Mouse (Mus musculus) CH12.LX (cell line): ENCODE measurements around the gene Iqch. TPM values are rescaled to one million over a fixed set of nuclear protein-coding genes. Genes with fewer than 3 reads are reported as not detected.

Experiments
- DNase-seq: peaks from one replicate; pipeline ENCODE4 v3.0.0-alpha.2; 2013; ENCODE audit errors: extremely low read depth
- H3K27ac ChIP-seq: 2 replicates; pipeline ENCODE4 v1.5.1; 2012; ENCODE audit warnings: low read depth, mild to moderate bottlenecking, control low read depth, moderate library complexity; ENCODE audit not compliant: insufficient read depth
- H3K27me3 ChIP-seq: replicated peaks from 2 replicates; pipeline ENCODE3; 2012; ENCODE audit warnings: inconsistent platforms
- H3K36me3 ChIP-seq, 2 experiments: replicated peaks in 1 of 2; 2 replicates each; pipeline versions ENCODE3 to v1.6.1; 2012; ENCODE audit warnings: inconsistent platforms in 1 of 2, low read length in 1 of 2, mild to moderate bottlenecking in 1 of 2, mixed read lengths in 1 of 2, moderate library complexity in 1 of 2; ENCODE audit not compliant: control insufficient read depth in 1 of 2, insufficient read depth in 1 of 2
- H3K4me1 ChIP-seq, 2 experiments: 2 replicates each; pipeline ENCODE4 v1.6.1; 2012; ENCODE audit warnings: inconsistent platforms in 1 of 2, moderate library complexity in 1 of 2; ENCODE audit not compliant: insufficient read depth in 2 of 2, control insufficient read depth in 1 of 2
- H3K4me2 ChIP-seq: 2 replicates; pipeline ENCODE4 v1.6.1; 2012; ENCODE audit warnings: low read depth, mild to moderate bottlenecking, control low read depth; ENCODE audit not compliant: poor library complexity, insufficient read depth, severe bottlenecking
- H3K4me3 ChIP-seq, 3 experiments: fragments of 150-350 bp in 1 of 3; sonication (generic) in 1 of 3; replicated peaks in 1 of 3; 2 replicates each; pipeline versions ENCODE3 to v1.5.1; 2011 to 2012; ENCODE audit warnings: low read depth in 2 of 3, low read length in 2 of 3, mild to moderate bottlenecking in 2 of 3, moderate library complexity in 2 of 3, control low read depth in 1 of 3, improper control_type of control experiment in 1 of 3, inconsistent platforms in 1 of 3, mixed read lengths in 1 of 3; ENCODE audit not compliant: poor library complexity in 1 of 3
- H3K79me2 ChIP-seq: replicated peaks from 2 replicates; pipeline ENCODE4 v1.6.1; 2012; ENCODE audit warnings: mild to moderate bottlenecking, moderate library complexity; ENCODE audit not compliant: control insufficient read depth, poor library complexity, insufficient read depth, severe bottlenecking; ENCODE audit errors: extremely low read depth
- H3K9ac ChIP-seq: 2 replicates; pipeline ENCODE4 v1.6.1; 2012; ENCODE audit warnings: low read depth, mild to moderate bottlenecking, control low read depth, moderate library complexity; ENCODE audit not compliant: insufficient read depth
- H3K9me3 ChIP-seq: replicated peaks from 2 replicates; pipeline ENCODE3; 2012; ENCODE audit warnings: low read length, inconsistent platforms, mixed read lengths
- BHLHE40 ChIP-seq: IDR thresholded peaks from 2 replicates; pipeline ENCODE4 v1.6.1; 2011; ENCODE audit warnings: mild to moderate bottlenecking, low read depth, low read length, improper control_type of control experiment
- CTCF ChIP-seq, 2 experiments: IDR thresholded peaks in 1 of 2; conservative IDR thresholded peaks in 1 of 2; 2 replicates each; pipeline ENCODE4 v1.5.1; 2011 to 2012; ENCODE audit warnings: low read depth in 2 of 2, low read length in 2 of 2, improper control_type of control experiment in 1 of 2, inconsistent platforms in 1 of 2, mild to moderate bottlenecking in 1 of 2, moderate library complexity in 1 of 2
- IRF4 ChIP-seq: IDR thresholded peaks from 2 replicates; pipeline ENCODE4 v1.6.1; 2014; ENCODE audit warnings: low read depth, mild to moderate bottlenecking, inconsistent platforms, low read length, improper control_type of control experiment
- MAFK ChIP-seq: IDR thresholded peaks from 2 replicates; pipeline ENCODE4 v1.6.1; 2011; ENCODE audit warnings: low read length, improper control_type of control experiment; ENCODE audit not compliant: insufficient replicate concordance
- MEF2A ChIP-seq: IDR thresholded peaks from 2 replicates; pipeline ENCODE4 v1.6.1; 2014; ENCODE audit warnings: low read depth, mild to moderate bottlenecking, inconsistent platforms, low read length, improper control_type of control experiment, borderline replicate concordance
- MYC ChIP-seq: IDR thresholded peaks from 2 replicates; pipeline ENCODE4 v1.6.1; 2011; ENCODE audit warnings: low read depth, mild to moderate bottlenecking, improper control_type of control experiment, low read length
- PAX5 ChIP-seq: IDR thresholded peaks from 2 replicates; pipeline ENCODE4 v1.6.1; 2012; ENCODE audit warnings: low read length, inconsistent platforms, mixed read lengths
- POLR2AphosphoS2 ChIP-seq: IDR thresholded peaks from 2 replicates; pipeline ENCODE4 v1.6.1; 2011; ENCODE audit warnings: low read depth, low read length, improper control_type of control experiment
- SMC3 ChIP-seq: IDR thresholded peaks from 2 replicates; pipeline ENCODE4 v1.6.1; 2011; ENCODE audit warnings: low read depth, low read length, improper control_type of control experiment
- TCF12 ChIP-seq: IDR thresholded peaks from 2 replicates; pipeline ENCODE4 v1.6.1; 2014; ENCODE audit warnings: low read depth, mild to moderate bottlenecking, inconsistent platforms, low read length, improper control_type of control experiment
- USF2 ChIP-seq: conservative IDR thresholded peaks from 2 replicates; pipeline ENCODE4 v1.6.1; 2011; ENCODE audit warnings: low read depth, low read length, improper control_type of control experiment
- ZMIZ1 ChIP-seq: IDR thresholded peaks from 2 replicates; pipeline ENCODE4 v1.6.1; 2012; ENCODE audit warnings: low read depth, mild to moderate bottlenecking, inconsistent platforms, low read length, improper control_type of control experiment
- dilution Hi-C: fragments of 300-500 bp; cut with MboI; formaldehyde crosslinking; loops from 2 replicates; pipeline ENCODE4 v1.14.3; 2020; ENCODE audit warnings: low sequenced_read_pairs; ENCODE audit not compliant: extremely low pct_unique_long_range_greater_than_20kb, extremely low pct_ligation_motif_present
- in situ Hi-C: fragments of 300-500 bp; cut with MboI; formaldehyde crosslinking; loops from 3 replicates; pipeline ENCODE4 v1.14.3; 2019; ENCODE audit warnings: low sequenced_read_pairs, low pct_ligation_motif_present, low pct_unique_long_range_greater_than_20kb, mixed read lengths
- polyA plus RNA-seq: library from polyadenylated mRNA; unstranded; fragments of >175 nt; gene quantifications from 2 replicates; pipeline ENCODE4 v1.2.1, GENCODE M21; 2012; ENCODE audit warnings: low read depth; ENCODE audit not compliant: insufficient read length
- total RNA-seq, 2 experiments: library from RNA; depleted of rRNA; stranded (reverse); fragments of 300-350 nt in 1 of 2; fragments of >200 nt in 1 of 2; gene quantifications; 2 replicates each; pipeline ENCODE4 v1.2.3; 2012 to 2014

Iqch gene
- total and polyA plus RNA-seq, 3 experiments: 0.04 to 0.21 (median 0.15) TPM

DNA sequence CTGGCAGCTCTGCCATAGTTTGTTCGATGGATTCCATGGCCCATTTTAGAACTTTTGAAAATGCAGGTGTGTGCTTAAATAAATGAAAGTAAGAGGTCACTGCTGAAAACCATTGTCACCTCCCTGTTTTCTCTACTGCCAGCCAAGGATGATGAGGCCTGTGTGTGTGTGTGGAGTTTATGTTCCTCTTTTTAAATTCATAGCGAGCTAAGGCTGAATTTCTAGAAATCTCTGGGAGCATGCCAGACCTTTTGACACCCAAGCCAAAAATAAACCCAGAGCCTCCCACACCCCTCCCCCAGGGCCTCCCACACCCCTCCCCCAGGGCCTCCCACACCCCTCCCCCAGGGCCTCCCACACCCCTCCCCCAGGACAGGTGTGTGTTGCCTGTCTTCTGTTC lies 15.7 kb upstream of the Iqch start:
- dilution Hi-C loops: no loop called here
- in situ Hi-C loops: no loop called here
- Histone ChIP-seq H3K27ac (no peak overlapping the region), H3K79me2 (no peaks in the 10 kb centered on the region), H3K27me3 (no peaks in the 10 kb centered on the region), H3K4me3 (no peak overlapping the region), H3K4me2 (no peak overlapping the region), H3K36me3 (peaks cover 26 to 71% of the 10 kb centered on the region in 2 experiments), H3K9ac (no peak overlapping the region), H3K9me3 (peaks cover 6% of the 10 kb centered on the region), H3K4me1 (peaks cover 6 to 22% of the 10 kb centered on the region in 2 experiments; a peak in 3 of 4 replicates)
- DNase-seq: no peak
- no peak for TF ChIP-seq BHLHE40
- no peak for TF ChIP-seq MEF2A
- no peak for TF ChIP-seq TCF12

DNA sequence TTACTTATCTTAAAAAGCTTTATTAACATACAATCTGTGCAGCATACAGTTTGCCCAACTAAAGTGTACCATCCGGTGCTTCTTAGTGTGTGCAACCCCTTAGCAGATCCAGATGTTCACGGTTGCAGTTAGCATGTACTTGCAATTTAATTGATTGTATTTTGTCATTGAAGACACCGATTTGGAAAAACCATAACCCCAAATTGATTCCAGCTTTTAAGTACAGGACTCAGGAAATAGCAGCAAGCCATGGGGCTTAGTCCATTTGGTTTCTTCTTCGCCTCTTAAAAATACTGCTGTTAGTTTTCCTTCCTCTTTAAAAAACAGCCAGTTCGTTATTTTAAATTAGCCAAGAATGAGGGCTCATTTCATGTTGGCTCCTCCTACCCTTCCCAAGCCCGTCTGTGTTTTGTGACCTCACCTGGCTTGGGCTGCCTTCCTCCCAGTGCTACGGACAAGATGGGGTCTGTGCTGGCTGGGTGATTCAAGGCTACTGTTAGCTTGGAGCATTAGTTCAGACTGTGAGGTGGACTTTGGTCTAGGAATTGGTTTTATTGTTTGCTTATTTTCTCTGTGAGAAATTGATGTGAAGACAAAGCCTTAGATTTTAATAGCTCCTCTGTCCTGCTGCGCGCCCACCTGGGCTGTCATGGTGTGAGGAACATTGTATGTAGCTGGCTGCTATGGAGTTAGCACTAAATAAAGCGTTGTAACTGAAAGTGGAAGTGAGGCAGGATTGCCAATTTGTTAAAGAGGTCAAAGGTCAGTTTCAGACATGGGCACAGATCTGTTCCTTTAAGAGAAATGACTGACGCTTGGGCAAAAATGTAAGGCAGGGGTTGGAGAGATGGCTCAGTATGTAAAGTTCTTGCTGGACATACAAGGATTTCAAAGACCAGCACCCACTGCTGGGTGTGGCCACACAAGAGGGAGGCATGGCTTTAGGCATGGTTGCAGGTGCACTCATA lies 12.0 kb upstream of the Iqch start:
- no peak overlapping the region for H3K4me2 ChIP-seq
- no peaks in the 10 kb centered on the region for H3K27me3 ChIP-seq
- H3K9ac ChIP-seq: no peak overlapping the region
- no peak overlapping the region for H3K4me3 ChIP-seq
- no peaks in the 10 kb centered on the region; the same call in none of the 2 replicates for H3K79me2 ChIP-seq
- H3K4me1 ChIP-seq: peaks cover 6 to 54% of the 10 kb centered on the region in 2 experiments; a peak in 3 of 4 replicates
- H3K27ac ChIP-seq: no peak overlapping the region
- no peak for DNase-seq
- peaks cover 10% of the 10 kb centered on the region for H3K9me3 ChIP-seq
- peaks cover 13 to 62% of the 10 kb centered on the region in 2 experiments for H3K36me3 ChIP-seq
- dilution Hi-C loops: no loop called here
- no peak for TF ChIP-seq MYC
- TF ChIP-seq SMC3: no peak
- TF ChIP-seq TCF12: no peak
- no peak for TF ChIP-seq USF2
- no peak for TF ChIP-seq IRF4
- TF ChIP-seq, all 38 proteins: peak for 0
- in situ Hi-C loops: no loop called here

- no peak overlapping the region for H3K9ac ChIP-seq
- in situ Hi-C loops: no loop called here
- H3K79me2 ChIP-seq: no peaks in the 10 kb centered on the region; the same call in none of the 2 replicates
- H3K27me3 ChIP-seq: no peaks in the 10 kb centered on the region
- no peak for DNase-seq
- H3K27ac ChIP-seq: no peak overlapping the region
- no peak overlapping the region for H3K4me2 ChIP-seq
- TF ChIP-seq POLR2AphosphoS2 (no peak), MAFK (no peak), PAX5 (no peak), ZMIZ1 (no peak), TCF12 (no peak), CTCF (conservative IDR thresholded peaks at IDR 0.05 in 1 of 2, IDR thresholded peaks at IDR 0.05 in 1 of 2; ENCODE audit: low read depth in 2 of 2, low read length in 2 of 2) (no peak)
- H3K9me3 ChIP-seq: peaks cover 10% of the 10 kb centered on the region
- H3K36me3 ChIP-seq: peaks cover 13 to 64% of the 10 kb centered on the region in 2 experiments
- peaks cover 6 to 57% of the 10 kb centered on the region in 2 experiments; a peak in 3 of 4 replicates for H3K4me1 ChIP-seq
- dilution Hi-C loops: no loop called here
- H3K4me3 ChIP-seq: no peak overlapping the region
These were observed 11.3 kb upstream of the Iqch start for GRCm38 (mm10) chr9:63613569-63613968.
